8 mouse cellular contexts compared by ENCODE assay signal in genomic region chr11:96526137-96526621, GRCm38 (mm10).
DNase-seq lines count a peak whose midpoint lies in the region; ATAC-seq and TF ChIP-seq lines count a peak whose summit lies in the region.

No protein-coding gene starts in this region.

- 0 out of 2 replicates have a peak, but pooled peaks cover 4% of the 10 kb centered on the region for H3K4me1 ChIP-seq in forebrain, embryonic 13.5 days
- H3K4me1 ChIP-seq in forebrain, embryonic 11.5 days (replicated peaks; ENCODE audit: control insufficient read depth, insufficient read depth, low read length): no peaks in the 10 kb centered on the region
- peaks cover 5% of the 10 kb centered on the region; the same call in 1 of the 2 replicates for H3K4me1 ChIP-seq in lung, embryonic 14.5 days (ENCODE audit: insufficient read depth)
- H3K4me1 ChIP-seq in hindbrain, embryonic 16.5 days (ENCODE audit: control insufficient read depth, insufficient read depth, low read depth, low read length): no peaks in the 10 kb centered on the region

- H3K36me3 ChIP-seq in forebrain, embryonic 13.5 days (ENCODE audit: poor library complexity, severe bottlenecking): no peaks in the 10 kb centered on the region
- no peaks in the 10 kb centered on the region for H3K36me3 ChIP-seq in forebrain, embryonic 11.5 days (ENCODE audit: control insufficient read depth, insufficient read depth, low read length)
- no peaks in the 10 kb centered on the region for H3K36me3 ChIP-seq in lung, embryonic 14.5 days (ENCODE audit: insufficient read depth)
- H3K36me3 ChIP-seq in hindbrain, embryonic 16.5 days (ENCODE audit: control insufficient read depth, insufficient read depth, low read length): no peaks in the 10 kb centered on the region

- DNase-seq in forebrain, embryonic 11.5 days (ENCODE audit: low spot score): no peak
- peak; percentile 84 for DNase-seq in lung, embryonic 14.5 days
- DNase-seq in lung, adult 18-20 months: no peak
- DNase-seq in skeletal muscle tissue, adult 2 months (ENCODE audit: low read depth, low spot score): peak; percentile 0
- DNase-seq in cerebellum, postnatal 25 days: no peak
- DNase-seq in ovary, adult 18-20 months (ENCODE audit: low spot score): no peak

- no peak for ATAC-seq in forebrain, embryonic 13.5 days
- no peak for ATAC-seq in forebrain, embryonic 11.5 days (replicated peaks; ENCODE audit: low FRiP score)
- peak; percentile 31 for ATAC-seq in lung, embryonic 14.5 days (ENCODE audit: insufficient read depth)
- peak; percentile 45; the same call in 1 of the 2 replicates for ATAC-seq in hindbrain, embryonic 16.5 days

- H3K4me2 ChIP-seq in forebrain, embryonic 13.5 days: peak overlapping the region; percentile 22; the same call in 1 of the 2 replicates
- H3K4me2 ChIP-seq in forebrain, embryonic 11.5 days (ENCODE audit: low read depth, low read length, severe bottlenecking): no peak overlapping the region
- peak overlapping the region; percentile 41 for H3K4me2 ChIP-seq in lung, embryonic 14.5 days
- peak overlapping the region; percentile 45 for H3K4me2 ChIP-seq in hindbrain, embryonic 16.5 days (ENCODE audit: low read length)

- 69% methylated on average over 16 of the region's 16 CpGs for WGBS in forebrain, embryonic 13.5 days
- WGBS in forebrain, embryonic 11.5 days: 89% methylated on average over 16 of the region's 16 CpGs
- WGBS in lung, embryonic 14.5 days: 45% methylated on average over 16 of the region's 16 CpGs
- WGBS in hindbrain, embryonic 16.5 days: 34% methylated on average over 16 of the region's 16 CpGs

- no peak overlapping the region for H3K9ac ChIP-seq in forebrain, embryonic 13.5 days
- no peak overlapping the region for H3K9ac ChIP-seq in forebrain, embryonic 11.5 days (ENCODE audit: low read length)
- no peak overlapping the region for H3K9ac ChIP-seq in lung, embryonic 14.5 days
- H3K9ac ChIP-seq in hindbrain, embryonic 16.5 days (ENCODE audit: low read depth, low read length): no peak overlapping the region

- no peak overlapping the region for H3K4me3 ChIP-seq in forebrain, embryonic 13.5 days
- no peak overlapping the region for H3K4me3 ChIP-seq in forebrain, embryonic 11.5 days (ENCODE audit: low read depth, low read length)
- H3K4me3 ChIP-seq in lung, embryonic 14.5 days (ENCODE audit: low read depth, low read length): no peak overlapping the region
- H3K4me3 ChIP-seq in hindbrain, embryonic 16.5 days (ENCODE audit: low read length): peak overlapping the region; percentile 1; the same call in 1 of the 2 replicates

- no peaks in the 10 kb centered on the region for H3K27me3 ChIP-seq in forebrain, embryonic 13.5 days
- H3K27me3 ChIP-seq in forebrain, embryonic 11.5 days (ENCODE audit: control insufficient read depth, insufficient read depth, low read length): no peaks in the 10 kb centered on the region
- H3K27me3 ChIP-seq in lung, embryonic 14.5 days (ENCODE audit: insufficient read depth, low read length): no peaks in the 10 kb centered on the region
- no peaks in the 10 kb centered on the region for H3K27me3 ChIP-seq in hindbrain, embryonic 16.5 days (replicated peaks; ENCODE audit: control insufficient read depth, insufficient read depth, low read length)

- TF ChIP-seq CTCF in lung, embryonic 14.5 days (IDR thresholded peaks at IDR 0.05; ENCODE audit: low read depth): no peak

- H3K27ac ChIP-seq in forebrain, embryonic 13.5 days: no peak overlapping the region
- no peak overlapping the region for H3K27ac ChIP-seq in forebrain, embryonic 11.5 days (ENCODE audit: low read depth, low read length)
- peak overlapping the region; percentile 81 for H3K27ac ChIP-seq in lung, embryonic 14.5 days (ENCODE audit: low read depth)
- H3K27ac ChIP-seq in hindbrain, embryonic 16.5 days (ENCODE audit: low read depth, low read length): peak overlapping the region; percentile 48; the same call in 1 of the 2 replicates

- H3K9me3 ChIP-seq in forebrain, embryonic 13.5 days (replicated peaks): no peaks in the 10 kb centered on the region
- no peaks in the 10 kb centered on the region for H3K9me3 ChIP-seq in forebrain, embryonic 11.5 days (ENCODE audit: control insufficient read depth, low read length)
- no peaks in the 10 kb centered on the region for H3K9me3 ChIP-seq in lung, embryonic 14.5 days (ENCODE audit: low read depth, low read length)
- H3K9me3 ChIP-seq in hindbrain, embryonic 16.5 days (ENCODE audit: control insufficient read depth, low read length): no peaks in the 10 kb centered on the region

Comparison
In these comparisons a context has a peak if more than half of its experiments do, and no peak if none do; other contexts are left out.
1. DNase-seq: peak in lung, embryonic 14.5 days (single experiment) and skeletal muscle tissue, adult 2 months (single experiment); none in forebrain, embryonic 11.5 days (single experiment), lung, adult 18-20 months (0 of 2), cerebellum, postnatal 25 days (0 of 2) and ovary, adult 18-20 months (single experiment).
2. ATAC-seq: peak in lung, embryonic 14.5 days (single experiment) and hindbrain, embryonic 16.5 days (single experiment); none in forebrain, embryonic 13.5 days (single experiment) and forebrain, embryonic 11.5 days (single experiment).
3. H3K27ac ChIP-seq: peak in lung, embryonic 14.5 days (single experiment) and hindbrain, embryonic 16.5 days (single experiment); none in forebrain, embryonic 13.5 days (single experiment) and forebrain, embryonic 11.5 days (single experiment).